Mouse (Mus musculus) adrenal gland, postnatal 0 days (tissue): ENCODE measurements around the gene Hdgfl1. TPM values are rescaled to one million over a fixed set of nuclear protein-coding genes. Genes with fewer than 3 reads are reported as not detected.

Source experiments
- polyA plus RNA-seq: library from polyadenylated mRNA; unstranded; fragments of >200 nt; fragmentation: Nextera tagmentation; extraction: Ambion mirVana; gene quantifications from 2 replicates; pipeline ENCODE4 v1.2.1, GENCODE M21; 2015

Hdgfl1 gene
- not detected in 2 replicates for polyA plus RNA-seq

DNA sequence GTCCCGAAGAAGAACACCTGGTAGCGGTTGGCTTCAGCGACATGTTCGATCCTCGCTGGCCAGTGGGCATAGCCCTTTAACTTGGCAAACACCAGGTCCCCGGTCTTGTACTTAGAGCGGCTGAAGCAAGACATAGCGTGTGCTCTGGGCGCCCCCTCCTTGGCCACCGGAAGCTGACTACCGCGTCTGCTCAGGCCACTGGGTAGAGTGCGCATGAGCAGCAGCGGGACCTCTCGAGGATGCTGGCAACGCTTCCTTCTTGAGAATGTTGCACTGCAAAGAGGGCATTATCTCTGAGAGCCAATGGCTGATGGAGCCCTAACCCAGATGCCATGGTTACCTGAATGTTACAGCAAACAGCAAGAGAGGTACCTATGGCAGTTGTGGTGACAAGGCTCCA, at the start of gene Hdgfl1:
Hdgfl1 (minus strand) TSS at position 211 of the 400 bp plus-strand sequence.

